Mouse (Mus musculus) thymus, adult 2 months (tissue): ENCODE data around the gene Frmd4a.

Source experiments
- CTCF ChIP-seq: fragments of 200-500 bp; IDR thresholded peaks from 2 replicates; pipeline ENCODE4 v1.5.1; 2012; ENCODE audit warnings: mild to moderate bottlenecking, control low read depth, low read length, moderate library complexity, borderline replicate concordance; ENCODE audit not compliant: control insufficient read depth, poor library complexity, insufficient read depth; ENCODE audit errors: extremely low read depth
- POLR2A ChIP-seq: fragments of 200-500 bp; IDR thresholded peaks from 2 replicates; pipeline ENCODE4 v1.6.1; 2012; ENCODE audit warnings: mild to moderate bottlenecking, low read length, control low read depth, moderate library complexity; ENCODE audit not compliant: control insufficient read depth, poor library complexity, insufficient read depth; ENCODE audit errors: extremely low read depth

DNA sequence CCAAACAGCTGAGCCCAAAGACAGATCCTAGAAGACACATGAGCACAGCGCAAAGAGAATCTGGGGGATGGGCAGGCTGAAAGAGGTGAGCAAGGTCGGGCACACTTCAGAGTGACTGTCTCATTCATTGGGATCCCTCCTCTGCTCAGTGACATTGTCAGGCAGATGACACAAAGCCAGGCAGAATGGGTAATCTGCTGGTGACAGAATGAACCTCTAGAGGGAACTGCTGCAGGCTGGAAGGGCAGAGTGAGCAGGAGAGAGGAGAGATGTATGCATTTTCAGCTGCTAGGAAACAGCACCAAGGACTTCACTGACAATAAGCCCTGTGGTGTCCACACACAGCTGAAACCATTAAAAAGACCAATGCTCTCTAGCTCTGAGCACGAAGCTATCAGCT, 211.0 kb downstream of the Frmd4a start:
- no peak for TF ChIP-seq CTCF
- no peak for TF ChIP-seq POLR2A
